Mouse (Mus musculus) B cell, adult 62 days (primary cell): ENCODE data around the gene Snip1. TPM values are rescaled to one million over a fixed set of nuclear protein-coding genes. Genes with fewer than 3 reads are reported as not detected.

Experiments
- total RNA-seq: library from RNA; stranded (reverse); gene quantifications from 4 replicates; pipeline ENCODE4 v1.2.4, GENCODE M21; 2023

The Snip1 gene
- 31.2 to 32.3 TPM (median 31.5 TPM) in 4 replicates for total RNA-seq

GRCm38 (mm10) chr4:125066490-125067370 is at the start of gene Snip1:
Snip1 (plus strand) TSS chr4:125066672.

GRCm38 (mm10) chr4:125065517-125066307 is 760 bp upstream of the Snip1 start, which contains the start of gene Dnali1:
Dnali1 (minus strand) TSS chr4:125065703.

GRCm38 (mm10) chr4:125084403-125085345 is 18.2 kb downstream of the Snip1 start, which contains the start of gene Meaf6:
Meaf6 (plus strand) TSS chr4:125085134.

Other genes with a start within 250 kb of the Snip1 start
- 101 to 124 TPM (median 115 TPM) in 4 replicates for gene Yrdc, start 216.0 kb upstream of the Snip1 start, total RNA-seq
- gene 1110065P20Rik, start 215.5 kb upstream of the Snip1 start, total RNA-seq = 9.6 to 14.4 TPM (median 12.3 TPM) in 4 replicates
- gene Maneal, start 204.5 kb upstream of the Snip1 start, total RNA-seq = 0.33 to 0.78 TPM (median 0.47 TPM) in 4 replicates
- not detected in 4 replicates for gene Epha10, start 185.8 kb upstream of the Snip1 start, total RNA-seq
- 14.6 to 19.8 TPM (median 17.3 TPM) in 4 replicates for gene 9930104L06Rik, start 129.6 kb upstream of the Snip1 start, total RNA-seq
- 2.8 to 3.5 TPM (median 3.0 TPM) in 4 replicates for gene Cdca8, start 127.4 kb upstream of the Snip1 start, total RNA-seq
- not detected in 4 replicates for gene Rspo1, start 80.2 kb upstream of the Snip1 start, total RNA-seq
- gene Gnl2, start 50.1 kb upstream of the Snip1 start, total RNA-seq = 88.6 to 102 TPM (median 99.5 TPM) in 4 replicates
- not detected in 4 replicates for gene Dnali1, start 969 bp upstream of the Snip1 start, total RNA-seq
- gene Meaf6, start 18.5 kb downstream of the Snip1 start, total RNA-seq = 40.5 to 50.9 TPM (median 44.1 TPM) in 4 replicates
- gene Zc3h12a, start 61.2 kb downstream of the Snip1 start, total RNA-seq = 329 to 354 TPM (median 349 TPM) in 4 replicates